Mouse (Mus musculus) G1E (cell line): Measurements from ENCODE around the gene Apold1. TPM values are rescaled to one million over a fixed set of nuclear protein-coding genes. Genes with fewer than 3 reads are reported as not detected.

ENCODE experiments used
- ATAC-seq: 2 replicates; pipeline ENCODE4 v1.8.0; 2016; ENCODE audit warnings: mild to moderate bottlenecking; ENCODE audit not compliant: insufficient number of reproducible peaks, poor library complexity, low FRiP score, severe bottlenecking; ENCODE audit errors: extremely low read depth
- DNase-seq: peaks from one replicate; pipeline ENCODE4 v3.0.0; 2012; ENCODE audit warnings: low spot score
- H3K27me3 ChIP-seq: 2 replicates; pipeline ENCODE4 v1.6.1; 2012; ENCODE audit warnings: mild to moderate bottlenecking, low read length, inconsistent platforms; ENCODE audit not compliant: insufficient read depth
- H3K36me3 ChIP-seq: replicated peaks from 2 replicates; pipeline ENCODE3; 2012; ENCODE audit warnings: mild to moderate bottlenecking, inconsistent platforms
- H3K4me1 ChIP-seq: 2 replicates; pipeline ENCODE4 v1.6.1; 2012; ENCODE audit warnings: low read depth, low read length, inconsistent platforms, mixed read lengths; ENCODE audit not compliant: insufficient read depth
- H3K4me3 ChIP-seq: 2 replicates; pipeline ENCODE4 v1.5.1; 2012; ENCODE audit warnings: low read depth, mild to moderate bottlenecking, inconsistent platforms, low read length, moderate library complexity, mixed read lengths
- H3K9me3 ChIP-seq: replicated peaks from 2 replicates; pipeline ENCODE4 v1.6.1; 2012; ENCODE audit warnings: inconsistent platforms
- CTCF ChIP-seq: IDR thresholded peaks from 2 replicates; pipeline ENCODE4 v1.5.1; 2012; ENCODE audit warnings: low read depth, low read length, inconsistent platforms, mixed read lengths
- GATA1 ChIP-seq: IDR thresholded peaks from 2 replicates; pipeline ENCODE4 v1.6.1; 2012; ENCODE audit warnings: borderline replicate concordance, low read length, inconsistent platforms, mixed read lengths
- GATA2 ChIP-seq: IDR thresholded peaks from 2 replicates; pipeline ENCODE4 v1.6.1; 2012; ENCODE audit warnings: low read depth, low read length, inconsistent platforms, borderline replicate concordance
- POLR2AphosphoS5 ChIP-seq: IDR thresholded peaks from 2 replicates; pipeline ENCODE4 v1.6.1; 2012; ENCODE audit warnings: low read depth, low read length, inconsistent platforms; ENCODE audit not compliant: insufficient replicate concordance
- TAL1 ChIP-seq: conservative IDR thresholded peaks from 2 replicates; pipeline ENCODE4 v1.6.1; 2012; ENCODE audit warnings: low read depth, low read length, inconsistent platforms, mixed read lengths
- polyA plus RNA-seq: library from polyadenylated mRNA; stranded (reverse); fragments of >175 nt; gene quantifications from 2 replicates; pipeline ENCODE4 v1.2.3, GENCODE M21; 2012
- total RNA-seq, 2 experiments: library from RNA; stranded (forward) in 1 of 2; stranded (reverse) in 1 of 2; fragments of 200-1000 nt in 1 of 2; fragments of >200 nt in 1 of 2; fragmentation: Nextera tagmentation in 1 of 2; gene quantifications; 2 replicates each; pipeline ENCODE4 v1.2.3; 2014 to 2017

Gene Apold1
- total and polyA plus RNA-seq, 3 experiments: 0.16 to 0.98 (median 0.83) TPM

- Histone ChIP-seq H3K36me3 (peaks cover 38% of the 10 kb centered on the region), H3K27me3 (peaks cover 2% of the 10 kb centered on the region; the same call in 1 of the 2 replicates), H3K4me1 (peaks cover 2% of the 10 kb centered on the region; the same call in 1 of the 2 replicates), H3K4me3 (no peak overlapping the region), H3K9me3 (no peaks in the 10 kb centered on the region)
- ATAC-seq (no peak), DNase-seq (no peak)
- TF ChIP-seq POLR2AphosphoS5 (no peak), CTCF (no peak), GATA1 (no peak), TAL1 (no peak), GATA2 (no peak)
Measured at GRCm38 (mm10) chr6:135026755-135027154, 45.2 kb downstream of the Apold1 start.

- Histone ChIP-seq H3K4me1 (no peaks in the 10 kb centered on the region), H3K9me3 (no peaks in the 10 kb centered on the region), H3K36me3 (peaks cover 15% of the 10 kb centered on the region), H3K27me3 (peaks cover 2% of the 10 kb centered on the region; the same call in 1 of the 2 replicates), H3K4me3 (no peak overlapping the region)
- DNase-seq (no peak), ATAC-seq (no peak)
- TF ChIP-seq TAL1 (no peak), GATA2 (no peak), GATA1 (no peak), CTCF (no peak), POLR2AphosphoS5 (no peak)
Measured at GRCm38 (mm10) chr6:135029246-135029645, 47.7 kb downstream of the Apold1 start.

Other genes with a start within 250 kb of the Apold1 start
- 55.5 TPM in 2 replicates for gene Dusp16, start 189.1 kb upstream of the Apold1 start, total RNA-seq (2014; fragmentation: Nextera tagmentation)
- 9.9 and 15.0 TPM in 2 replicates for gene Dusp16, start 189.1 kb upstream of the Apold1 start, total RNA-seq (2017)
- 2.9 and 5.2 TPM in 2 replicates for gene Dusp16, start 189.1 kb upstream of the Apold1 start, polyA plus RNA-seq
- gene Crebl2, start 151.6 kb upstream of the Apold1 start, total RNA-seq (2014; fragmentation: Nextera tagmentation): 8.4 and 11.4 TPM in 2 replicates
- 10.7 and 12.3 TPM in 2 replicates for gene Crebl2, start 151.6 kb upstream of the Apold1 start, total RNA-seq (2017)
- 2.0 and 2.4 TPM in 2 replicates for gene Crebl2, start 151.6 kb upstream of the Apold1 start, polyA plus RNA-seq
- 22.5 and 25.0 TPM in 2 replicates for gene Gpr19, start 83.1 kb upstream of the Apold1 start, total RNA-seq (2014; fragmentation: Nextera tagmentation)
- 11.2 and 11.7 TPM in 2 replicates for gene Gpr19, start 83.1 kb upstream of the Apold1 start, total RNA-seq (2017)
- 2.3 and 3.5 TPM in 2 replicates for gene Gpr19, start 83.1 kb upstream of the Apold1 start, polyA plus RNA-seq
- gene Cdkn1b, start 61.3 kb upstream of the Apold1 start, total RNA-seq (2014; fragmentation: Nextera tagmentation): 88.0 and 88.8 TPM in 2 replicates
- gene Cdkn1b, start 61.3 kb upstream of the Apold1 start, total RNA-seq (2017): 79.3 and 87.1 TPM in 2 replicates
- 34.6 and 34.8 TPM in 2 replicates for gene Cdkn1b, start 61.3 kb upstream of the Apold1 start, polyA plus RNA-seq
- 81.3 and 100 TPM in 2 replicates for gene Ddx47, start 29.9 kb downstream of the Apold1 start, total RNA-seq (2014; fragmentation: Nextera tagmentation)
- 120 and 133 TPM in 2 replicates for gene Ddx47, start 29.9 kb downstream of the Apold1 start, total RNA-seq (2017)
- 7.2 and 12.5 TPM in 2 replicates for gene Ddx47, start 29.9 kb downstream of the Apold1 start, polyA plus RNA-seq
- not detected in 2 replicates for gene Gprc5a, start 83.9 kb downstream of the Apold1 start, total RNA-seq (2014; fragmentation: Nextera tagmentation)
- not detected in 2 replicates for gene Gprc5a, start 83.9 kb downstream of the Apold1 start, total RNA-seq (2017)
- not detected in 2 replicates for gene Gprc5a, start 83.9 kb downstream of the Apold1 start, polyA plus RNA-seq
- not detected in 2 replicates for gene Gprc5d, start 136.6 kb downstream of the Apold1 start, total RNA-seq (2014; fragmentation: Nextera tagmentation)
- gene Gprc5d, start 136.6 kb downstream of the Apold1 start, total RNA-seq (2017): 0.12 TPM in 1 of 2 replicates, not detected in the other
- not detected in 2 replicates for gene Gprc5d, start 136.6 kb downstream of the Apold1 start, polyA plus RNA-seq
- 26.3 and 37.3 TPM in 2 replicates for gene Fam234b, start 216.3 kb downstream of the Apold1 start, total RNA-seq (2014; fragmentation: Nextera tagmentation)
- gene Fam234b, start 216.3 kb downstream of the Apold1 start, total RNA-seq (2017): 18.0 and 18.3 TPM in 2 replicates
- gene Fam234b, start 216.3 kb downstream of the Apold1 start, polyA plus RNA-seq: 6.6 and 7.5 TPM in 2 replicates
- 21.4 and 21.7 TPM in 2 replicates for gene Hebp1, start 216.3 kb downstream of the Apold1 start, total RNA-seq (2014; fragmentation: Nextera tagmentation)
- 42.0 and 45.4 TPM in 2 replicates for gene Hebp1, start 216.3 kb downstream of the Apold1 start, total RNA-seq (2017)
- 2.8 and 5.6 TPM in 2 replicates for gene Hebp1, start 216.3 kb downstream of the Apold1 start, polyA plus RNA-seq